Mouse (Mus musculus): ENCODE measurements around the gene Has1. TPM values are rescaled to one million over a fixed set of nuclear protein-coding genes. Genes with fewer than 3 reads are reported as not detected.
A peak's percentile ranks its signal among the peaks of the same experiment; 100 is the strongest.

Has1 gene
- polyA plus RNA-seq, 1 experiment: 0.58 TPM

DNA sequence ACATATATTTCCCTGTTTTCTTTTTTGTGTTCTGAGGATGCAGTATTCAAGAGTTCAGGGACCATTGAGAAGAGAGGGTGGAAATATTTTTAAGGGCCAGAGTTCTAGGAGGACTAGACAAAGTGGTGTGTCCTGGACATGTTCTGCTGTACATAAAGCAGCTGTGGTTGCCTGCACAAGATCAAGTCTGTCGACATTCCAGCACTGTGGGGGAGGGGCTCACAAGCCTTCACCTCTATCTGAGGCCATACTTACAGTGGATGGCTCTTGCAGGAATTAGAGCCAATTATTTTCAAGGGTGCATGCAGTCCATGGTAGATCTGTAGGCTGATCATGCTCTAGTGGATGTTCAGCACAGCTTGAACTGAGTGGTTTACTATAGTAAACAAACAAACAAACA, 20.1 kb downstream of the Has1 start:
- Histone ChIP-seq H3K4me1 (ENCODE audit: control insufficient read depth, insufficient read depth, low read length) (no peaks in the 10 kb centered on the region; the same call in 1 of the 2 replicates), H3K4me3 (ENCODE audit: insufficient read depth, low read length) (no peak overlapping the region), H3K27ac (ENCODE audit: insufficient read depth, low read length) (no peak overlapping the region)
- TF ChIP-seq CTCF (IDR thresholded peaks at IDR 0.05; ENCODE audit: extremely low read depth, insufficient read depth, low read length) (no peak), POLR2A (IDR thresholded peaks at IDR 0.05; ENCODE audit: extremely low read depth, insufficient read depth, low read length) (no peak)

DNA sequence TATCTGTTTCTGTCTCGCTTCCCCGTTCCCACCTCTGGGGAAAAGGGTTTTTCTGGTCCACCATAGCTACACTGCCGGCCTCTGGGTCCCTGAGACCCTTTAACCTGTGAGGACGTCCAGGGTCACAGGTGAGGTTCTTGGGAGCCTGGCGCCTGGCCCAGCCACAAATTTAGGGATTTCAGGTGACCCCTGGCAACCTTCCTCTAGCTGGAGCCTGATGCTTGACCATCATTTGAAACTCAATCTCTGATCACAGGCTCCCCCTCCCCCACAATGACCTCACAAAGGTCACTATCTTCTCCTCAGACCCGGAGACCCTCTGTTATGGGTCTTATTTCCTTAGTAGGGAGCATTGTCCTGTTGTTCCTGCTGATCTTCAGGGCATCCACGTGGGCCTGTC, 24.3 kb downstream of the Has1 start:
- no peak overlapping the region for H3K4me3 ChIP-seq (ENCODE audit: insufficient read depth, low read length)
- H3K4me1 ChIP-seq (ENCODE audit: control insufficient read depth, insufficient read depth, low read length): no peaks in the 10 kb centered on the region; the same call in 1 of the 2 replicates
- no peak for TF ChIP-seq CTCF (IDR thresholded peaks at IDR 0.05; ENCODE audit: extremely low read depth, insufficient read depth, low read length)
- no peak for TF ChIP-seq POLR2A (IDR thresholded peaks at IDR 0.05; ENCODE audit: extremely low read depth, insufficient read depth, low read length)
- H3K27ac ChIP-seq (ENCODE audit: insufficient read depth, low read length): no peak overlapping the region

DNA sequence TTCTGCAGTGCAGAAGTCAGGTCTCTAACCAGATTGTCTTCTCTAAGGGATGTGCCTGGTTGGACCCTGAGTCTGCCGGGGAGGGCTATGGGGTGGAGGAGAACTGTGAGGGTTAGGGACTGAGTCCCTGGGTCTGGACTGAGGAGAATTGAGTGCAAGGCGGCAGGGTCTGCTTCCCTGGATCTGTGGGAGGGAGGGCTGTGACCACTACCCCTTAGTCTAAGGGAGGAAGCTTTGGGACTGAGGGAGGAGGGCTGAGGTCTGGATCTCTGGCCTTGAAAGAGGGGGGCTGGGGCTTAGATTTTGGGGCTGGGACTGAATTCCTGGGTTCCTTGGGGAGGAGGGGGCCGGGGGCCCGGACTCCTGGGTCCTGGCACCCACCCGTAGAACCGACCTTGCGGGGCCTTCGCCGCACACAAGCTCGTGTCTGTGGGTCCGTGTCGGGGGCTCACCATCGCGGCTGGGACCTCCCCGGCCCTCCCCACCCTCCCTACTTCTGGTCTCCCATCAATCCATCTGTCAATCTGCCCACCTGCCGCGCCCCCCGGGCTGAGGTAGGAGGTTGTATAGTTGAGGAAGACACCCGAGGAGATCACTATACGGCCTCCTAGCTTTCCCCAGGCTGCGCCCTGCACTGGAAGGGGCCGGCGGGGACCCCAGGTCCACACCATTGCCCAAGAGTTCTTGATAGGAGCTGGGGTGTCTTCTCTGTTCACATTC, 25.0 kb downstream of the Has1 start:
- Histone ChIP-seq H3K27ac (ENCODE audit: insufficient read depth, low read length) (peak overlapping the region; percentile 79), H3K4me1 (ENCODE audit: control insufficient read depth, insufficient read depth, low read length) (no peaks in the 10 kb centered on the region; the same call in 1 of the 2 replicates), H3K4me3 (ENCODE audit: insufficient read depth, low read length) (peak overlapping the region; percentile 93)
- TF ChIP-seq CTCF (IDR thresholded peaks at IDR 0.05; ENCODE audit: extremely low read depth, insufficient read depth, low read length) (no peak), POLR2A (IDR thresholded peaks at IDR 0.05; ENCODE audit: extremely low read depth, insufficient read depth, low read length) (no peak)

DNA sequence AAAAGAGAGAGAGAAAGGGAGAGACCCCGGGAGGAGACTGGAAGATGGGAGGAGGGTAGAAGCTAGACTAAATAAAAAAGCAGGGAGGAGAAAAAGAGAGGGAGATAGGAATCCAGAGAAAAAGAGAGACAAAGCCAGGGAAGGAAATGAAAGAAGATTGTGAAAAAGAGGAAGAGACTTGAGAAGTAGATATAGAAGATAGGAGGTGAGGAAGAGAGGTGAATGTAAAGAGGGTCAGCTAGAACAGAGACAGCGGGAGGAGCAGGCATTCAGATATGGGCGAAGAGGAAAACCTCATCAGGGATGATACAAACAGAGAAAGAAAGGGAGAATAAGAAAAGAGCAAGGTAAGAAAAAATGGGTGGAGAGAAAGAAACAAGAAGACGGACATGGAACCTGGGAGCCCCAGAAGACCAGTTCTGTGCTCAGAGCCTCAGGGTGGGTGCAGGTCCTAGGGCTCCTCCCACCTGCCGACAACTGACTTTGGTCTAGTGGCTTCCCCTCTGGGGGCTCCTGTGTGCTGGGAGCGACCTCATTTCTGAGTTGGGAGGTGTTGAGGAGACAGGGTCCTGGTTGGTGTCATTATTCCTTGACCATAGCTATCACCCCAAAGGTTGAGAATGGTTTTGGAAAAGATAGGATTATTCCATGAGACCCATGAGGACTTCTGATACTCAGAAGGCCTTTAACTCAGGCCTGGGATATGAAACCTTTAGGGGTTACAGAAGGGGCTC, 25.8 kb downstream of the Has1 start:
- Histone ChIP-seq H3K4me1 (ENCODE audit: control insufficient read depth, insufficient read depth, low read length) (no peaks in the 10 kb centered on the region; the same call in 1 of the 2 replicates), H3K27ac (ENCODE audit: insufficient read depth, low read length) (peak overlapping the region; percentile 79), H3K4me3 (ENCODE audit: insufficient read depth, low read length) (peak overlapping the region; percentile 93)
- TF ChIP-seq CTCF (IDR thresholded peaks at IDR 0.05; ENCODE audit: extremely low read depth, insufficient read depth, low read length): no peak
- TF ChIP-seq POLR2A (IDR thresholded peaks at IDR 0.05; ENCODE audit: extremely low read depth, insufficient read depth, low read length): no peak

DNA sequence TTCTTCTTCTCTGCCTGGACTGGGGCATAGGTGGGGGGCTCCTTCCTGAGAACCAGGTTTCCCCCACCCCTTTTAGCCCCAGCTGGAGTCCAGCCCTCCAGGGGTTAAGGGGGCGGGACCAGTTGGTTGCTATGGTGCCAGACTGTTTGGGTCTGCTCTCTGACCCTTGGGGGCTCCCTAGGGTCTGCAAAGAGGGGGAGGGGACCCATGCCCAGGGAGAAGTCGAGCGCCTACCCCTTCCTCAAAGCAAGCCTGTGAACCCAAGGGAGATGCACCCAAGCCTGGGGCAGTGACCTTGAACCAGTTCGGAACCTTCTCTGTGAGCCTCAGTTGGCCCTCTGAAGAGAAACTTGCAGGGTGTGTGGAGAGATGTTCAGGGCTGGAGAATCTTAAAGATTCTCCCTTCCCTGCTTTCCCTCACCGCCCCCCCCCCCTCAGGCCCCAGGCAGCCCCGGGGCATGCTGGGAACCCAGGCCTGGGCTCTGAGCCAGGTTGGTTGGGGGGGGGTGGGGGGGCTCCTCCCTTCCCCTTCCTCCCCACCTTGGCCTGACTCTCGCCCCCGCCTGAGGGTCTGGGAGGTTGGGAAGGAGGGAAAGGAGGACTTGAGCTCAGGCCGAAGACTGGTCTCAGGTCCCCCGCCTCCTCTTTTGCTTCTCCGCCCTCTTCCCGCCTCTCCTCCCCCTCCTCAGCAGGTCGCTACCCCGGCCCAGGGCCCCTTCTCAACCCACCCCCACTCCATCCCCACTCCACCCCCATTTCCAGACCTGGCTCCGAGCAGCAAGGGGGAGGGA, 26.6 kb downstream of the Has1 start:
- Histone ChIP-seq H3K4me3 (ENCODE audit: insufficient read depth, low read length) (peak overlapping the region; percentile 93), H3K27ac (ENCODE audit: insufficient read depth, low read length) (peak overlapping the region; percentile 96), H3K4me1 (ENCODE audit: control insufficient read depth, insufficient read depth, low read length) (no peaks in the 10 kb centered on the region; the same call in 1 of the 2 replicates)
- TF ChIP-seq POLR2A (IDR thresholded peaks at IDR 0.05; ENCODE audit: extremely low read depth, insufficient read depth, low read length): peak; percentile 42
- TF ChIP-seq CTCF (IDR thresholded peaks at IDR 0.05; ENCODE audit: extremely low read depth, insufficient read depth, low read length): no peak

DNA sequence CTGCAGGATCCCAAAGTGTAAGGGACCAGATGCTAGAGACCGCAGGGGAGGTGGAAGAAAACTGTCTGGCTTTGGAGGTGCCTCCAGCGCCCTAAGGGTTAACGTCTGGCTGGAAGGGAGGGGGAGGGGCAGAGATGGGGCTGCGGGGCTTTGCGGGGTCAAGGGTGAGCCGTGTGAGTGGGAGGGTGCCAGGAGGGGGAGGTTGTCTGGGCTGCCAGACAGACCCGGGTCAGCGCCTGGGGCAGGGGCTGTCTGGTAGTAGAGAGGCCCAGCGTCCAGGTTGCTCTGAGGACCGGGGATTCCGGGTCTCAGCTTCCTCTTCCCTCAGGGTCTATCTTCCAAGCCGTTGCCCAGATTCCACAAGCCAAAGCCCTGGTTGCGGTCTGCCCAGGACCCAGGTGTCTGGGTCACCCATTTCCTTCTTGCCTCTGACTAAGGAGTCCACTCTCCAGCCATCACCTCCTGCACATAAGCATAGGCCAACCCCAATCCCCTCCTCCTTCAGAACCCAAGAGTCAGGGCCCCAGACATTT, 27.3 kb downstream of the Has1 start:
- Histone ChIP-seq H3K4me1 (ENCODE audit: control insufficient read depth, insufficient read depth, low read length) (no peaks in the 10 kb centered on the region; the same call in 1 of the 2 replicates), H3K27ac (ENCODE audit: insufficient read depth, low read length) (peak overlapping the region; percentile 96), H3K4me3 (ENCODE audit: insufficient read depth, low read length) (peak overlapping the region; percentile 93)
- TF ChIP-seq CTCF (IDR thresholded peaks at IDR 0.05; ENCODE audit: extremely low read depth, insufficient read depth, low read length) (no peak), POLR2A (IDR thresholded peaks at IDR 0.05; ENCODE audit: extremely low read depth, insufficient read depth, low read length) (no peak)

DNA sequence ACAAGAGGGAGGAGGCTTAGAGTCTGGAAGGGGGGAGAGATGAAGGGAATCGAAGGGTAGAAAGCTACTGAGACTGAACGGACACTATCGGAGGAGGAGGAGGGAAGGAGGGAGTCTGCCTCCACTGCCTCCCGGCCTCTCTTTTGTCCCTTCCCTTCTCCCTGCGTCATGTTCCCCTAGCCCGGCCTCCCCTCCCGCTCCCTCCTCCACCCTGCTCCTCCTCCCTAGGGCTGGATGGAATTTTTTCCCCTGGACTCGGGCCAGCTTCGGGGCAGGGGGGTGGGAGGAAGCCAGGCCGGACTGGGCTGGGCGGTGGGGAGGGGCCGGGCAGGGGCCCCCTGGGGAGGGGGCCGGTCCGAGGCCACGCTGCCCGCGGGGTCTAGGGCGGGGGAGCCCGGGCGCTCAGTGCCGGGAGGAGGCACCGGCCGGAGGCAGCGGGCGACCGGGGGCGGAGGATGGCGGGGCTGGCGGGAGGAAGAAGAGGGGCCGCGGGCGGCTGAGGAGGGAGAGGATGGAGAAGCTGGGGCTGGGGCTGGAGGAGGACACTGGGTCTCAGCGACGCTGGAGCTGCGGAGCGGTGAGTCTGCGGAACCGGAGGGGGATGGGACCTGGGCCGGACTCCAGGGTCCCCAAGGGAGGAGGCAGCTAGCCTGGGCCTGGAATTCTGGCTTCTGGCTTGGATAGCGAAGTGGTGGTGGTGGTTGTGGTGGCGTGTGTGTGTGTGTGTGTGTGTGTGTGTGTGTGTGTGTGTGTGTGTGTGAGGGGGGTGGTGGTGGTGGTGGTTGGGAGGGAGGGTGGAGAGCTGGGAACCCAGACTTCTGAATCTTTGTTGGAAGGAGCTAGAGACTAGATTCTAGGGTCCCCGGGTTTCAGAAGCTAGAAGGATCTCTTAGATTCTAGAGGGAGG, 28.0 kb downstream of the Has1 start, which contains the start of gene Spaca6:
Gene Spaca6 (plus strand): TSS at position 408 of the 907 bp plus-strand sequence.
- Histone ChIP-seq H3K4me1 (ENCODE audit: control insufficient read depth, insufficient read depth, low read length) (no peaks in the 10 kb centered on the region; the same call in 1 of the 2 replicates), H3K4me3 (ENCODE audit: insufficient read depth, low read length) (peak within 1 kb of the TSS; percentile 93), H3K27ac (ENCODE audit: insufficient read depth, low read length) (peak within 1 kb of the TSS; percentile 96)
- TF ChIP-seq CTCF (IDR thresholded peaks at IDR 0.05; ENCODE audit: extremely low read depth, insufficient read depth, low read length) (no peak), POLR2A (IDR thresholded peaks at IDR 0.05; ENCODE audit: extremely low read depth, insufficient read depth, low read length) (peak; percentile 99)

DNA sequence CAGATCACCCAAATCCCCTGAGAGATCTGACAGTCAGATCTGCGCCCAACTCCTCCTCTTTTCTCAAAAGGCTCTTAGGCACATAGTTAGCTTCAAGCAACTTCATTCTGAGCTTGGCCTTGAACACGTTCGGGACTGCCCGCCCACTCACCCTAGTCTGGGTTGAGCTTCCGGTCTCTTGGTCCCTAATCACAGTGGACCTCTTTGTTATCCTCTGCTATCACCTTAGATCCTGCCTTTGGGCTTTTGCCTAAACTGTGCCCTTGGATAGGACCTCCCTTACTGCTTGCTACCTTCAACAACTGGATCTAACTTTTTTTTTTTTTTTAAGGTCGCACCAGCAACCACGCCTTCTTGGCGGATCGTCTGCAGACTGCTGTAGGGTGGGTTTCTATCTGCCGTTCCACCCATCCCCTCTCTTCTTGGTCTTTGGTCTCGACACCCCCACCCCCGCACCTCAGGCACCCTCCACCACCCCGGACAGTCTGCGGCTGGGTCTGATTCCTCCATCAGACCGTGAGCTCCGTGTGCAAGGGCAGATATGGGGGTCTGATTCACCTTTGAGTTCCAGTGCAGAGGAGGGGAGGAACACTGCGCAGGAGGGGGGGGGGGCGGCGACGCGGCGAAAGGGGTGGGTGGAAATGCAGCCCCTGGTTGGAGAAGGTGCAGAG, 28.9 kb downstream of the Has1 start:
- peak overlapping the region; percentile 93 for H3K4me3 ChIP-seq (ENCODE audit: insufficient read depth, low read length)
- H3K27ac ChIP-seq (ENCODE audit: insufficient read depth, low read length): peak overlapping the region; percentile 95
- H3K4me1 ChIP-seq (ENCODE audit: control insufficient read depth, insufficient read depth, low read length): no peaks in the 10 kb centered on the region; the same call in 1 of the 2 replicates
- TF ChIP-seq POLR2A (IDR thresholded peaks at IDR 0.05; ENCODE audit: extremely low read depth, insufficient read depth, low read length) (0 out of 2 replicates have a peak, but pooled peaks have one; percentile 22), CTCF (IDR thresholded peaks at IDR 0.05; ENCODE audit: extremely low read depth, insufficient read depth, low read length) (no peak)

All from cortical plate, adult 2 months (tissue).